Mouse (Mus musculus): ENCODE measurements around the gene Ssbp2.

Gene Ssbp2

GRCm38 (mm10) chr13:91741280-91742047 lies 281.4 kb downstream of the Ssbp2 start, which contains the start of gene Acot12:
Gene Acot12 (plus strand): TSS chr13:91741512.
- no peak for DNase-seq

DNA sequence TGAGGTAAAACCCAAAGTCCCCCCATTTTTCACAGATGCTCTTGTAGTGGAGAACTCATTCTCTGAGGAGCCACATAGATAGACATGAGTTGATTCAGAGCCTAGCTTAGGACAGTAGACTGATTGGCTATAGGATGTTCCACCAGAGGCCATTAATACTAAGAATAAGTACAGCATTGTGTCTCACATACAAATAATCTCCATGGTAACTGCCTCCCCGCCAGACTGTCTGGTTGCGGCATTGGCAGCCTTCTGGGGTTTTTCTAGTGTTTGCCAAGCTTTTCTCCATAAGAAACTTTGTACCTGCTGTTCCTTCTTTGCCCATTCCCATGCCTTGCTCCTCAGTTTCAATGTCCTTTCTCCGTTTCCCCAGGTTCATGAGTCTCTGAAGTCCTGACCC lies 283.1 kb downstream of the Ssbp2 start:
- no peak for DNase-seq

- DNase-seq = no peak
These were observed 286.4 kb downstream of the Ssbp2 start for GRCm38 (mm10) chr13:91746470-91746869.

- no peak for DNase-seq
These were observed 288.3 kb downstream of the Ssbp2 start for GRCm38 (mm10) chr13:91748401-91748800.

DNA sequence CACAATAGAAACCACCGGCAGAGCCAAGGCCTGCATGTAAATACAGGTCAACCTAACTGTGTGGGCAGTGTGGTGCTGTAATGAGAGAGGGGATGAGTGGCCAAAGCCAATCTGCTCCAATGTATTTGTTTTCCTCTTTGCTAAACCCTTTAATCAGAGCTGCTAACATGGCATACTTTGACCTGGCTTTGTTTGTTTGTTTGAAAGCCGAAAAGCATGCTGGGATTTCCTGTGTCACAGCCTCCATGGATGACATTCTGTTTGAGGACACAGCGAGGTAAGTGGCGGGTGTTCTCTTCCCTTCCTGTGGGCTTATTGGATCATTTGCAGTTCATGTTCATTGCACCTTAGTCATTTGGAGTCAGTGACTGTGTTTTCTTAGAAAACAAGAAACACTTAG lies 289.9 kb downstream of the Ssbp2 start:
- no peak for DNase-seq

Measured in thymus, adult 18-20 months (tissue).